Mouse (Mus musculus) liver, postnatal 0 days (tissue): ENCODE measurements around the gene Trappc11.

Experiments
- CTCF ChIP-seq: sonication (generic); IDR thresholded peaks from 2 replicates; pipeline ENCODE4 v1.5.1; 2016; ENCODE audit warnings: antibody characterized with exemption, low read depth
- EP300 ChIP-seq: IDR thresholded peaks from 2 replicates; pipeline ENCODE4 v1.6.1; 2016; ENCODE audit warnings: antibody characterized with exemption, low read depth, mild to moderate bottlenecking

DNA sequence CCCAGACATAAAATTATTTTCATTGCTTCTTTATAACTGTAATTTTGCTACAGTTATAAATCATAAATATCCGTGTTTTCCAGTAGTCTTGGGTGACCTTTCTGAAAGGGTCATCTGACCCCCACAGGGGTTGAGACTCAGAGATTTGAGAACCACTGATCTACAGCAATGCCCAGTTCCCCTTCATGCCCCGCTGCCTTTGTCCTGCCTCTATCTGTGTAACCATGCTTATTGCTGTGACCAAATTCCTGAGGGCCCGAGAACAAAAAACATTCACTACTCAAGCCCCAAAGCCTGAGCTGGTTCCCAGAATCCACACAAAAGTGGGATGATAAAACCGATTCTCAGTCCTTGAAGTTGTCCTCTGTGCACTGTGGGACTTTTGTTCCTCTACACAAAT is 5.1 kb upstream of the Trappc11 start:
- TF ChIP-seq CTCF (no peak), EP300 (no peak)
